Mouse (Mus musculus): ENCODE results near the gene Gm1043. TPM values are rescaled to one million over a fixed set of nuclear protein-coding genes. Genes with fewer than 3 reads are reported as not detected.
A peak's percentile ranks its signal among the peaks of the same experiment; 100 is the strongest.

The Gm1043 gene
- polyA plus RNA-seq, 1 experiment from 2014 or later, result 1.3 TPM

DNA sequence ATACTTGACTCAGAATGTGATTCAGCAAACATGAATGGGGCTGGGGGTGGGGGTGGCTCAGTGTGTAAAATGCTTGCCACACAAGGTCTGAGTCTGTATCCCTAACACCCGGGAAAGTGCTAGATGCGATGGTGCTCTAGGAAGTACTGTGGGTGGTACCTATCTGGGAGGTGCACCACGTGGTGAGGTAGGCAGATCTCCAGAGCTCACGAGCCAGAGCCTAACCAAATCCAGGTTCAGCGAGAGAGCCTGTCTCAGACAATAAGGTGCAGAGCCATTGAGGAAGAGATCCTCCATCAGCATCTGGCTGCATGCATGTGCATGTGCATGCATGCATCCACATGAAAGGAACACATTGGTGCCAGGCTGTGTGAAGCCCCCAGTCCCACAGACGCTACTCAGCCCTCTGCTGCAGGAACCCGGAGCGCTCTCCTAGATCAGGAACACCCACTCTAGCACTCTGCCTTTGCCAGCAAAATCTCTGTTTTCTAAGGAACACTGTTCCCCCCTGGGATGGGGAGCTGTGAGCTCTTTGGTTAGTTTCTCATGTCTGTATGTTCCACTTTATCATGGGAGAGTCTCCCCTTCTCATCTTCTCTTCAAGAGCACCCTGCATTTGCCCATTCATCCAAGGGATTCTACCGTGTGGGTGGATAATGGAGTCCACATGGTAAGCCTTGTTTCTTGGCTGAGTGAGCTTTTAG lies 167.1 kb downstream of the Gm1043 start:
- Histone ChIP-seq H3K4me1 (replicated peaks) (peaks cover 90% of the 10 kb centered on the region), H3K9me3 (no peaks in the 10 kb centered on the region), H3K27ac (no peak overlapping the region), H3K36me3 (peaks cover 14% of the 10 kb centered on the region), H3K4me3 (replicated peaks) (no peak overlapping the region), H3K9ac (replicated peaks) (no peak overlapping the region), H3K27me3 (no peaks in the 10 kb centered on the region), H3K4me2 (replicated peaks) (no peak overlapping the region)
- ATAC-seq, result no peak
- 87% methylated on average over 9 of the region's 9 CpGs for WGBS

DNA sequence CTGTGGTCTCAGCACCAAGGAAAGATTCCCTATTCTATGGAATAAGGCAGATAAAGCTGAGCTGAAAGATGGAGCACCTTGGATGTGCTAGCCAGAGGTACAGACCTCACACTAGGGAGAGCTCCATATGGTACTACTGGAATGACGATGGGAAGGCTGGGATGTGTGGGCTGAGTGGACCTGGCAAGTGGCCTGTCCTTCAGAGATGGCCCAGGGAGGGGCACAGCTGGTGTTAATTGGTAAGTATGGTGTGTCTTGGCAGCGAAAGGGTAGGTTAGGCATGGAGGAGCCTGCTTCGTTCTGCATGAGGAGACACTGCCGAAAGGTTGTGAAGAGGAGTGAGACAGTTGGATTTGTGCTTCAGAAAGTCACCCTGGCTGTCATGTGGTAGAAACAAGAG lies 169.4 kb downstream of the Gm1043 start:
- 0 out of 2 replicates have a peak, but pooled peaks have one; percentile 9 for ATAC-seq
- no peak overlapping the region for H3K27ac ChIP-seq
- no peaks in the 10 kb centered on the region for H3K27me3 ChIP-seq
- H3K9ac ChIP-seq (replicated peaks), result no peak overlapping the region
- peaks cover 89% of the 10 kb centered on the region for H3K4me1 ChIP-seq (replicated peaks)
- peaks cover 14% of the 10 kb centered on the region for H3K36me3 ChIP-seq
- H3K4me3 ChIP-seq (replicated peaks), result no peak overlapping the region
- H3K9me3 ChIP-seq, result no peaks in the 10 kb centered on the region
- WGBS, result 88% methylated on average over 4 of the region's 4 CpGs
- H3K4me2 ChIP-seq (replicated peaks), result no peak overlapping the region

DNA sequence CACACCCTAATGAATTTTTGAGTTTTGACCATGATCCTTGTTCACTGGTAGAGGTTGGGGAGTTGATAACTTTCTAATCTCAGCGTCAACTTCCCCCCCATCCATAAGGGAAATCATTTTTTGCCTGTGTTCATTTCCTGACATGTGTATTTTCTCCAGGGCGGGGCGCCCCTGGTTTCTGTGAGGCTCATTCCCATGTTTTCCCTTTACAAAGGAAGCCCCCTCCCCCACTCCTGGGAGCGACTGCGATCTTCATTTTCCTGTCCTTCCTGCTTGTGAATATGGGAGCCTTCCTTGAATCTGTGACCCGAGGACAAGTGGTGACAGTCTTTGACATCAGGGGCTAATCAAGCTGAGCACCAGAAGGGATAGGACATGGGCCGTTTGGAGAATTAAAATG lies 171.7 kb downstream of the Gm1043 start:
- Histone ChIP-seq H3K9ac (replicated peaks) (no peak overlapping the region), H3K4me1 (replicated peaks) (peaks cover 87% of the 10 kb centered on the region), H3K27me3 (no peaks in the 10 kb centered on the region), H3K9me3 (no peaks in the 10 kb centered on the region), H3K36me3 (peaks cover 14% of the 10 kb centered on the region), H3K4me2 (replicated peaks) (no peak overlapping the region), H3K4me3 (replicated peaks) (no peak overlapping the region), H3K27ac (no peak overlapping the region)
- WGBS, result 66% methylated on average over 7 of the region's 7 CpGs
- no peak for ATAC-seq

DNA sequence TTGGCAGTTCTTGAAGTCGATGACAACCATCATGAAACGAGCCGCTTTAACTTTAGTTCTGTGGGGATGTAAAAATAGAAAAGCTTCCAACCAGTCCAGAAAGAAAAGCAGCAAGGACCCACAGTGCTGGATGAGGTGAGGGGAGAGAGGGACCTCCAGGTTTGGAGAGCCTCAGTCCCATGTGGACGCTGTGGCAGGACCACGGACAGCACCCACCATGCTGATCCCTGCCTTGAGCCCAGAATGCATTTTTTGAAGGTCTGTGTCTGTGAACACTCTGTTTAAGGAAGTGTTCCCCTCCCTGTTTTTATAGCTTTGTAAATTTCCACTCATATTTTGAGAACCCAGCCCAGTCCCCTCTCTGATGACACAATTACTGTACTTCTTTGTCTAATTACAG lies 172.1 kb downstream of the Gm1043 start:
- H3K4me2 ChIP-seq (replicated peaks), result no peak overlapping the region
- no peaks in the 10 kb centered on the region for H3K9me3 ChIP-seq
- H3K4me3 ChIP-seq (replicated peaks), result no peak overlapping the region
- no peak for ATAC-seq
- no peak overlapping the region for H3K9ac ChIP-seq (replicated peaks)
- no peaks in the 10 kb centered on the region for H3K27me3 ChIP-seq
- H3K27ac ChIP-seq, result 0 out of 2 replicates have a peak overlapping the region, but pooled peaks have one; percentile 28
- H3K36me3 ChIP-seq, result peaks cover 10% of the 10 kb centered on the region
- H3K4me1 ChIP-seq (replicated peaks), result peaks cover 86% of the 10 kb centered on the region
- WGBS, result 58% methylated on average over 5 of the region's 5 CpGs

DNA sequence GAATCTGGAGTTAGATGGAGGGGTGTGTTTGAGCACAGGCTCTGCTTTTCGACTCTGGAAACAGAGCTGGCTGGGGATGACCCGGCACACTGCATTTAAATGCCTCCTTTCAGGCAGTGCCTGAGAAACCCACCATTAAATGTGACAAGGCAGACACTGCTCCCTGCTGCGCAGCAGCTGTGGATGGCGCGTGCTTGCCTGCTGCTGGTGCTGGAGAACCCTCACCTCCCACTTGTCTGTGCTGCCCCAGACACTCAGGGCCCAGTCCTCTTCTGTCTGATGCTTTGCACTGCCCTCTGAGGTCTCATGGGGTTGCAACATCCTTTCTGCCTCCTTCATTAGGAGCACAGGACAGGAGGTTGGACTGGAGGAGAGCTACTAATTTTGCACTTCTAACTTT lies 176.6 kb downstream of the Gm1043 start:
- Histone ChIP-seq H3K9me3 (no peaks in the 10 kb centered on the region), H3K4me1 (replicated peaks) (peaks cover 67% of the 10 kb centered on the region), H3K4me2 (replicated peaks) (no peak overlapping the region), H3K27ac (no peak overlapping the region), H3K9ac (replicated peaks) (0 out of 2 replicates have a peak overlapping the region, but pooled peaks have one; percentile 3), H3K4me3 (replicated peaks) (no peak overlapping the region), H3K27me3 (no peaks in the 10 kb centered on the region), H3K36me3 (peaks cover 18% of the 10 kb centered on the region)
- peak; percentile 62 for ATAC-seq
- 48% methylated on average over 5 of the region's 5 CpGs for WGBS

- peaks cover 47% of the 10 kb centered on the region for H3K4me1 ChIP-seq (replicated peaks)
- H3K4me3 ChIP-seq (replicated peaks), result no peak overlapping the region
- ATAC-seq, result no peak
- WGBS, result 74% methylated on average over 6 of the region's 6 CpGs
- peaks cover 36% of the 10 kb centered on the region for H3K36me3 ChIP-seq
- H3K27ac ChIP-seq, result no peak overlapping the region
- no peaks in the 10 kb centered on the region for H3K27me3 ChIP-seq
- no peak overlapping the region for H3K4me2 ChIP-seq (replicated peaks)
- no peak overlapping the region for H3K9ac ChIP-seq (replicated peaks)
- no peaks in the 10 kb centered on the region for H3K9me3 ChIP-seq
These were observed 178.6 kb downstream of the Gm1043 start for GRCm38 (mm10) chr5:37263816-37264215.

Other genes starting within 250 kb of the Gm1043 start
- gene Ppp2r2c, start 216.9 kb upstream of the Gm1043 start, polyA plus RNA-seq (2015; fragmentation: Nextera tagmentation; extraction: Ambion mirVana), result 11.3 and 12.2 TPM in 2 replicates
- 6.3 and 6.5 TPM in 2 replicates for gene Wfs1, start 96.2 kb upstream of the Gm1043 start, polyA plus RNA-seq (2015; fragmentation: Nextera tagmentation; extraction: Ambion mirVana)
- 711 and 713 TPM in 2 replicates for gene Crmp1, start 156.6 kb downstream of the Gm1043 start, polyA plus RNA-seq (2015; fragmentation: Nextera tagmentation; extraction: Ambion mirVana)

Measured in midbrain, embryonic 13.5 days (tissue).